Mouse (Mus musculus) ES-Bruce4 (cell line): ENCODE measurements around the gene Arl8b. TPM values are rescaled to one million over a fixed set of nuclear protein-coding genes. Genes with fewer than 3 reads are reported as not detected.

Experiments
- H3K27ac ChIP-seq: 2 replicates; pipeline ENCODE4 v1.5.1; 2012; ENCODE audit warnings: low read length, inconsistent platforms; ENCODE audit not compliant: insufficient read depth
- H3K27me3 ChIP-seq: 2 replicates; pipeline ENCODE4 v1.6.1; 2012; ENCODE audit warnings: mild to moderate bottlenecking, low read length, inconsistent platforms; ENCODE audit not compliant: control insufficient read depth, poor library complexity, insufficient read depth, severe bottlenecking
- H3K36me3 ChIP-seq: 2 replicates; pipeline ENCODE4 v1.6.1; 2012; ENCODE audit warnings: inconsistent platforms, mild to moderate bottlenecking, low read length, moderate library complexity; ENCODE audit not compliant: control insufficient read depth, poor library complexity, insufficient read depth, severe bottlenecking
- H3K4me1 ChIP-seq: one replicate; pipeline ENCODE4 v1.8.1; 2011; ENCODE audit warnings: low read length; ENCODE audit not compliant: control insufficient read depth, insufficient read depth
- H3K4me3 ChIP-seq: 2 replicates; pipeline ENCODE4 v1.5.1; 2011; ENCODE audit warnings: low read depth, mild to moderate bottlenecking, low read length
- H3K9ac ChIP-seq: 2 replicates; pipeline ENCODE4 v1.6.1; 2012; ENCODE audit warnings: low read depth, mild to moderate bottlenecking, inconsistent platforms; ENCODE audit not compliant: poor library complexity, severe bottlenecking
- H3K9me3 ChIP-seq: replicated peaks from 2 replicates; pipeline ENCODE4 v1.6.1; 2012; ENCODE audit warnings: mild to moderate bottlenecking, low read length, inconsistent platforms; ENCODE audit not compliant: control insufficient read depth, poor library complexity, insufficient read depth, severe bottlenecking
- CTCF ChIP-seq: IDR thresholded peaks from one replicate; pipeline ENCODE4 v1.8.1; 2011; ENCODE audit warnings: low read depth, low read length
- EP300 ChIP-seq: IDR thresholded peaks from 2 replicates; pipeline ENCODE4 v1.6.1; 2011; ENCODE audit warnings: low read depth, low read length; ENCODE audit not compliant: insufficient read depth
- POLR2A ChIP-seq: IDR thresholded peaks from one replicate; pipeline ENCODE4 v1.8.1; 2011; ENCODE audit warnings: low read length; ENCODE audit not compliant: insufficient read depth
- polyA plus RNA-seq: library from polyadenylated mRNA; stranded (reverse); fragments of >200 nt; gene quantifications from 2 replicates; pipeline ENCODE4 v1.2.4, GENCODE M21; 2011; ENCODE audit warnings: low read depth; ENCODE audit not compliant: missing spikeins, insufficient read depth, insufficient read length

Gene Arl8b
- polyA plus RNA-seq, 1 experiment, result 82.9 TPM

GRCm38 (mm10) chr6:108795912-108796311 lies 13.0 kb downstream of the Arl8b start:
- no peak overlapping the region for H3K9ac ChIP-seq
- H3K27ac ChIP-seq, result no peak overlapping the region
- TF ChIP-seq POLR2A (no peak), CTCF (no peak), EP300 (no peak)
- H3K27me3 ChIP-seq, result no peaks in the 10 kb centered on the region
- H3K36me3 ChIP-seq, result no peaks in the 10 kb centered on the region
- no peaks in the 10 kb centered on the region for H3K9me3 ChIP-seq
- H3K4me1 ChIP-seq, result peaks cover 4% of the 10 kb centered on the region
- no peak overlapping the region for H3K4me3 ChIP-seq

GRCm38 (mm10) chr6:108796706-108797105 lies 13.8 kb downstream of the Arl8b start:
- no peaks in the 10 kb centered on the region for H3K27me3 ChIP-seq
- no peak overlapping the region for H3K9ac ChIP-seq
- H3K9me3 ChIP-seq, result no peaks in the 10 kb centered on the region
- TF ChIP-seq EP300 (peak; percentile 49; the same call in 1 of the 2 replicates), CTCF (no peak)
- no peak overlapping the region for H3K27ac ChIP-seq
- no peaks in the 10 kb centered on the region for H3K36me3 ChIP-seq
- no peak overlapping the region for H3K4me3 ChIP-seq
- peaks cover 4% of the 10 kb centered on the region for H3K4me1 ChIP-seq

DNA sequence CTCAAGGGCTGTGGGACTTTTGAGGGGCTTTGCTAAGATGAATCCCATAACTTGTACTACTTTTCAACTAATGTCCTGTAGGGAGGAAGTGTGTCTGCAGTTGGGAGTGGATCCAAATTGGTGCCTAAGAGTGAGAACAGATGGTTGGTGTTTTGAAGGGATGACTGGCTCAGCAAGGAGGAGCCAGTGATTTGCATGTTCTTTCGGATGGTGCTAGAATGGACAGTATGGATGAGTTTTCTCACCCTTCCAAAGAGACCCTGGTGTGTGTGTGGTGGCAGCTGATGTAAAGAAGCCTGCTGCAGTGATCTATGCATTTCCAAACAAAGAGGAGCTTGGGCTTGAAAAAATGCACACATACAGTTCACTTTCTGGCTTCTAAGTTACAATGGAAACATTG lies 22.3 kb downstream of the Arl8b start:
- H3K9me3 ChIP-seq, result no peaks in the 10 kb centered on the region
- no peaks in the 10 kb centered on the region for H3K27me3 ChIP-seq
- no peaks in the 10 kb centered on the region for H3K36me3 ChIP-seq
- TF ChIP-seq CTCF, result no peak
- no peak for TF ChIP-seq EP300
- TF ChIP-seq POLR2A, result no peak
- no peak overlapping the region for H3K9ac ChIP-seq
- no peak overlapping the region for H3K4me3 ChIP-seq
- H3K4me1 ChIP-seq, result no peaks in the 10 kb centered on the region
- H3K27ac ChIP-seq, result no peak overlapping the region

DNA sequence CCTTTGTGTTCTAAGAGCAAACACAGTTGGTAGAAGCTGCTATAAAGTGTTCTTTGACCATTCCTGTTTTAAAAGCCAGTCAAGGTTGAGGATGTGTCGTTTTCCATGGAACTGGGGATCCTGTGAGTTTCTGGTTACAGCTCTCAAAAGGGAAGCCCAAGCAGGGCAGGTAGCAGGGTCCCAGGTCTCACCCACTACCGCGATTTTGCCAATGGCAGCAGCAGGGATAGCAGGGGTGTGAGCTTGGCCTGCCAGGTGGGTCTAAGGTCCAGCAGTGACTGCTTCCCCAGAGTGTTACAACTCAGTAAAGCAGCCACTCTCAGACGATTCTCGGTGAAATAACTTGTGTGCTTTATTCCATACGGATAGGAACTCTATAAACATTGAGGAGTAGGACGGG lies 23.0 kb downstream of the Arl8b start:
- H3K36me3 ChIP-seq, result no peaks in the 10 kb centered on the region
- H3K27me3 ChIP-seq, result no peaks in the 10 kb centered on the region
- no peaks in the 10 kb centered on the region for H3K4me1 ChIP-seq
- H3K4me3 ChIP-seq, result no peak overlapping the region
- no peak for TF ChIP-seq EP300
- TF ChIP-seq POLR2A, result no peak
- no peaks in the 10 kb centered on the region for H3K9me3 ChIP-seq
- H3K9ac ChIP-seq, result no peak overlapping the region
- H3K27ac ChIP-seq, result no peak overlapping the region

GRCm38 (mm10) chr6:108807446-108807845 lies 24.5 kb downstream of the Arl8b start:
- Histone ChIP-seq H3K4me3 (no peak overlapping the region), H3K9ac (no peak overlapping the region), H3K4me1 (no peaks in the 10 kb centered on the region), H3K9me3 (no peaks in the 10 kb centered on the region), H3K27me3 (no peaks in the 10 kb centered on the region), H3K36me3 (no peaks in the 10 kb centered on the region), H3K27ac (no peak overlapping the region)
- TF ChIP-seq POLR2A (no peak), CTCF (no peak), EP300 (no peak)

DNA sequence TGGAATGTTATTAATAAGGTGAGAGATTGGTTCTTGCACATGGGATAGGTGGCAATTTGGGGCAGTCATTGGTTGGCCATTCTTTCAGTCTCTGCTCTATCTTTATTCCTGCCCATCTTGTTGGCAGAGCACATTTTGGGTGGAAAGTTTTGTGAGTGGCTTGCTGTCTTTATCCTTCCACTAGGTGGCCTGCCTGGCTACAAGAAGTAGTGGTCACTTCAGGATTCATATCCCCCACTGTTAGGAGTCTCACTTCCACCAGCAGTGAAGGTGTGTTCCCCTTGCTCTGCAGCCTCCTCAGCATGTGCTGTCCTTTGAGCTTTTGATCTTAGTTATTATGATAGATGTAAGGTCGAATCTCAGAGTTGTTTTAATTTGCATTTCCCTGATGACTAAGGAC lies 25.9 kb downstream of the Arl8b start:
- TF ChIP-seq EP300, result no peak
- no peak for TF ChIP-seq POLR2A
- TF ChIP-seq CTCF, result no peak
- H3K9me3 ChIP-seq, result no peaks in the 10 kb centered on the region
- H3K9ac ChIP-seq, result no peak overlapping the region

More for the DNA sequence above, 25.9 kb downstream of the Arl8b start:
- Histone ChIP-seq H3K36me3 (no peaks in the 10 kb centered on the region), H3K4me3 (no peak overlapping the region), H3K4me1 (no peaks in the 10 kb centered on the region), H3K27me3 (no peaks in the 10 kb centered on the region), H3K27ac (no peak overlapping the region)
